Mouse (Mus musculus): Measurements from ENCODE around the gene Cfap77. TPM values are rescaled to one million over a fixed set of nuclear protein-coding genes. Genes with fewer than 3 reads are reported as not detected.

Gene Cfap77
- polyA plus RNA-seq, 1 experiment from 2014 or later = 0.79 TPM

- DNase-seq (ENCODE audit: low spot score) (no peak), ATAC-seq (ENCODE audit: low read depth) (no peak)
- Histone ChIP-seq H3K9ac (ENCODE audit: low read depth, low read length) (no peak overlapping the region), H3K4me3 (ENCODE audit: low read depth, low read length) (no peak overlapping the region), H3K27ac (replicated peaks; ENCODE audit: low read depth, low read length) (no peak overlapping the region), H3K27me3 (replicated peaks; ENCODE audit: control insufficient read depth, insufficient read depth, low read length) (peaks cover 97% of the 10 kb centered on the region), H3K9me3 (ENCODE audit: control insufficient read depth, low read length) (no peaks in the 10 kb centered on the region), H3K36me3 (ENCODE audit: control insufficient read depth, insufficient read depth, low read length) (no peaks in the 10 kb centered on the region), H3K4me2 (ENCODE audit: low read depth, low read length) (no peak overlapping the region), H3K4me1 (ENCODE audit: control insufficient read depth, insufficient read depth, low read length) (no peaks in the 10 kb centered on the region)
- 0% methylated on average over 4 of the region's 4 CpGs for WGBS
Observed at GRCm38 (mm10) chr2:28919001-28919400, 135.9 kb downstream of the Cfap77 start.

- peaks cover 98% of the 10 kb centered on the region for H3K27me3 ChIP-seq (replicated peaks; ENCODE audit: control insufficient read depth, insufficient read depth, low read length)
- H3K9me3 ChIP-seq (ENCODE audit: control insufficient read depth, low read length) = no peaks in the 10 kb centered on the region
- ATAC-seq (ENCODE audit: low read depth) (no peak), DNase-seq (ENCODE audit: low spot score) (no peak)
- peak overlapping the region; percentile 22; the same call in 1 of the 2 replicates for H3K4me3 ChIP-seq (ENCODE audit: low read depth, low read length)
- WGBS = under 1% methylated on average over 46 of the region's 73 CpGs
- no peak overlapping the region for H3K27ac ChIP-seq (replicated peaks; ENCODE audit: low read depth, low read length)
- H3K36me3 ChIP-seq (ENCODE audit: control insufficient read depth, insufficient read depth, low read length) = no peaks in the 10 kb centered on the region
- H3K9ac ChIP-seq (ENCODE audit: low read depth, low read length) = no peak overlapping the region
- H3K4me2 ChIP-seq (ENCODE audit: low read depth, low read length) = peak overlapping the region; percentile 35
- H3K4me1 ChIP-seq (ENCODE audit: control insufficient read depth, insufficient read depth, low read length) = no peaks in the 10 kb centered on the region
Observed at GRCm38 (mm10) chr2:28917518-28918361, 137.1 kb downstream of the Cfap77 start.

DNA sequence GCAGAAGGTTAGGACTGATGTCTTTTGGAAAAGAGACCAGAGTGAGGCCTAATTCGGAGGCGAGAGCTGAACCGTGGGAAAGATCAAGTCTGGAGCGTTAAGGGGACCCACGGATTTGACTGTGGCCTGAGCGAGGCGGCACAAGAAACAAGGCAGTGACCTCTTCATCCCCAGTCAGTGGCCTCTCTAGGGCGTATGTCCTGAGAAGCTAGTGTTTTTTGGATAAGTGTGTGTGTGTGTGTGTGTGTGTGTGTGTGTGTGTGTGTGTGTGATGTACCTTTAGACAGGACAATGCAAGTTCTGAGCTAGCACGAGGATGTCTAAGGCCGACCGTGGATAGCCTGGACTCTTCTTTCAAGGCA is 137.7 kb downstream of the Cfap77 start:
- DNase-seq (ENCODE audit: low spot score) = no peak
- 4% methylated on average over 11 of the region's 11 CpGs for WGBS
- Histone ChIP-seq H3K27me3 (replicated peaks; ENCODE audit: control insufficient read depth, insufficient read depth, low read length) (peaks cover 98% of the 10 kb centered on the region), H3K9ac (ENCODE audit: low read depth, low read length) (no peak overlapping the region), H3K36me3 (ENCODE audit: control insufficient read depth, insufficient read depth, low read length) (no peaks in the 10 kb centered on the region), H3K4me3 (ENCODE audit: low read depth, low read length) (no peak overlapping the region), H3K4me1 (ENCODE audit: control insufficient read depth, insufficient read depth, low read length) (no peaks in the 10 kb centered on the region), H3K4me2 (ENCODE audit: low read depth, low read length) (no peak overlapping the region), H3K27ac (replicated peaks; ENCODE audit: low read depth, low read length) (no peak overlapping the region), H3K9me3 (ENCODE audit: control insufficient read depth, low read length) (no peaks in the 10 kb centered on the region)
- ATAC-seq (ENCODE audit: low read depth) = no peak

GRCm38 (mm10) chr2:28916513-28916865 is 138.4 kb downstream of the Cfap77 start, which contains the start of gene Barhl1:
Gene Barhl1, minus strand, starts transcription at chr2:28916668.
- H3K27me3 ChIP-seq (replicated peaks; ENCODE audit: control insufficient read depth, insufficient read depth, low read length) = peaks cover 98% of the 10 kb centered on the region
- H3K36me3 ChIP-seq (ENCODE audit: control insufficient read depth, insufficient read depth, low read length) = no peaks in the 10 kb centered on the region
- H3K4me2 ChIP-seq (ENCODE audit: low read depth, low read length) = peak within 1 kb of the TSS; percentile 35
- DNase-seq (ENCODE audit: low spot score) (no peak), ATAC-seq (ENCODE audit: low read depth) (no peak)
- H3K9me3 ChIP-seq (ENCODE audit: control insufficient read depth, low read length) = no peaks in the 10 kb centered on the region
- 1% methylated on average over 18 of the region's 18 CpGs for WGBS
- no peaks in the 10 kb centered on the region for H3K4me1 ChIP-seq (ENCODE audit: control insufficient read depth, insufficient read depth, low read length)
- peak within 1 kb of the TSS; percentile 22; the same call in 1 of the 2 replicates for H3K4me3 ChIP-seq (ENCODE audit: low read depth, low read length)
- H3K9ac ChIP-seq (ENCODE audit: low read depth, low read length) = no peak within 1 kb of the TSS
- H3K27ac ChIP-seq (replicated peaks; ENCODE audit: low read depth, low read length) = no peak within 1 kb of the TSS

GRCm38 (mm10) chr2:28915768-28916512 is 138.9 kb downstream of the Cfap77 start:
- H3K9ac ChIP-seq (ENCODE audit: low read depth, low read length) = no peak overlapping the region
- under 1% methylated on average over 39 of the region's 50 CpGs for WGBS
- DNase-seq (ENCODE audit: low spot score) (peak; percentile 74), ATAC-seq (ENCODE audit: low read depth) (peak; percentile 72)
- H3K27me3 ChIP-seq (replicated peaks; ENCODE audit: control insufficient read depth, insufficient read depth, low read length) = peaks cover 98% of the 10 kb centered on the region
- H3K9me3 ChIP-seq (ENCODE audit: control insufficient read depth, low read length) = no peaks in the 10 kb centered on the region
- H3K27ac ChIP-seq (replicated peaks; ENCODE audit: low read depth, low read length) = no peak overlapping the region
- peak overlapping the region; percentile 31 for H3K4me2 ChIP-seq (ENCODE audit: low read depth, low read length)
- H3K36me3 ChIP-seq (ENCODE audit: control insufficient read depth, insufficient read depth, low read length) = no peaks in the 10 kb centered on the region
- no peaks in the 10 kb centered on the region for H3K4me1 ChIP-seq (ENCODE audit: control insufficient read depth, insufficient read depth, low read length)
- H3K4me3 ChIP-seq (ENCODE audit: low read depth, low read length) = 0 out of 2 replicates have a peak overlapping the region, but pooled peaks have one; percentile 6

DNA sequence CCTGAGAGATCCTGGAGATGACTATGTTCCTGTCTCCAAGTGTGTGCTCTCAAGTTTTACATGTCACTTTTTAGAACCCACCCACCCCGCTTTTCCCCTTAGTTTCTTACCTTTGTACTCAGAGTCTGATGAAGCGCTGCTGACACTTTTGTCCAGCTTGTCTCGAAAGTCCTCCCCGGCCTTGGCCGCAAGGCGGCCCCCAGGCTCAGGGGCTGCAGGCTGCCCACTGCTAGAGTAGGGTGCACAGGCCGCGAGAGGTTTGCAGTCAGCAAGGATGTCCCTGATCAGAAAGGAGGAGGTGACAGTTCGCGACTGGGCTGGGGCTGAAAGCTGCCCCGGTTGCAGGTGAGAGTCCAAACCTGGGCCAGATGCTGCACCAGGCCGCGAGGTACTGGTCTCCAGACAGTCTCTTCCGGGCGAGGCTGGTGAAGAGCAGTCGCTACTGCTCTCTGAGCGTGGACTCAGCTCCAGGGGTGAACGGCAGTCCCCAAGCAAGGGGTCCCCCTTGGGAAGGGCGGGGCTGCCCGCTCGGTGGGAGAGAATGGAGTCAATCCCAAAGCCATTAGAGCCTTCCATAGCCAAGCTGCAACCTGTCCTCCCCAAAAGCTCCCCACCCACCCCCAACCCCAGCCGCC is 139.6 kb downstream of the Cfap77 start:
- no peak overlapping the region for H3K27ac ChIP-seq (replicated peaks; ENCODE audit: low read depth, low read length)
- H3K9ac ChIP-seq (ENCODE audit: low read depth, low read length) = no peak overlapping the region
- H3K9me3 ChIP-seq (ENCODE audit: control insufficient read depth, low read length) = no peaks in the 10 kb centered on the region
- no peaks in the 10 kb centered on the region for H3K36me3 ChIP-seq (ENCODE audit: control insufficient read depth, insufficient read depth, low read length)
- H3K27me3 ChIP-seq (replicated peaks; ENCODE audit: control insufficient read depth, insufficient read depth, low read length) = peaks cover 98% of the 10 kb centered on the region
- ATAC-seq (ENCODE audit: low read depth) (no peak), DNase-seq (ENCODE audit: low spot score) (no peak)
- H3K4me1 ChIP-seq (ENCODE audit: control insufficient read depth, insufficient read depth, low read length) = no peaks in the 10 kb centered on the region
- WGBS = 6% methylated on average over 17 of the region's 22 CpGs
- H3K4me2 ChIP-seq (ENCODE audit: low read depth, low read length) = no peak overlapping the region
- no peak overlapping the region for H3K4me3 ChIP-seq (ENCODE audit: low read depth, low read length)

DNA sequence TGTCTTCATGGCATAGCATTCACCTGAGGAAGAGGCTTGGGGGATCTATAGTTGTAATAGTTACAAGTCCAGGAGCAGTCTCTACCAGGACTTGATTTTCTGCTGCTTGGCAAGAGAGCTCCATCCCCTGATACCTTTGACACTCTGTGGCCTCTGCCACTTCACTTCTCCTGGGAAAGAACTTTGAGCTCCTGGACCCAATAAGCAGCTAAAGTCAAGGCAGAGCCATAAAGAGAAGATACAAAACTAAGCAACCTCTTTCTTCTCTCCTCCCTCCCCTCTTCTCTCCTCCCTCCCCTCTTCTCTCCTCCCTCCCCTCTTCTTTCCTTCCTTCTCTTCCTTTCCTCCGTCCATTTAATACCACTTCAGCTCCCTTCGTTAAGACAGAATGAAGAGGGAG is 140.7 kb downstream of the Cfap77 start:
- DNase-seq (ENCODE audit: low spot score) (no peak), ATAC-seq (ENCODE audit: low read depth) (no peak)
- Histone ChIP-seq H3K27ac (replicated peaks; ENCODE audit: low read depth, low read length) (no peak overlapping the region), H3K4me1 (ENCODE audit: control insufficient read depth, insufficient read depth, low read length) (no peaks in the 10 kb centered on the region), H3K4me3 (ENCODE audit: low read depth, low read length) (no peak overlapping the region), H3K4me2 (ENCODE audit: low read depth, low read length) (no peak overlapping the region), H3K27me3 (replicated peaks; ENCODE audit: control insufficient read depth, insufficient read depth, low read length) (peaks cover 100% of the 10 kb centered on the region), H3K9me3 (ENCODE audit: control insufficient read depth, low read length) (no peaks in the 10 kb centered on the region), H3K9ac (ENCODE audit: low read depth, low read length) (no peak overlapping the region), H3K36me3 (ENCODE audit: control insufficient read depth, insufficient read depth, low read length) (no peaks in the 10 kb centered on the region)
- WGBS = 0% methylated on average over 2 of the region's 2 CpGs

DNA sequence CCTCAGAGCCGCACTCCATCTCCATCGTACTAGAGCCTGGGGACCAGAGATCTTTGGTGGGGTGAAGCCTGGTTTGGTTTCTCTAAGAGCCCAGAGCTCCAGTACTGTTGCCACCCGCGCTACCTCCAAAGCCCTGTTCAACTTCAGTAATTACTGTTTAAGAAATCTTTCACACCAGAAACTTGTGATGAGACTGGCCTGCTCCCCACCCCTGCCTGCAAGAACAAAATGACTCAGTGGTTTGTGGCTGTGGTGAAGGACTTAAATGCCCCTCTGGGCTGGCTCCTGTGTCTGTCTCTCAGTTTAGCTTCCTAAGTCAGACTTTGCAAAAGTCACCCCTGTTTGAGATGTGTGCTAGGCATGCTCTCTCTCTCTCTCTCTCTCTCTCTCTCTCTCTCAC is 141.9 kb downstream of the Cfap77 start:
- Histone ChIP-seq H3K4me3 (ENCODE audit: low read depth, low read length) (no peak overlapping the region), H3K4me2 (ENCODE audit: low read depth, low read length) (no peak overlapping the region), H3K9ac (ENCODE audit: low read depth, low read length) (no peak overlapping the region), H3K36me3 (ENCODE audit: control insufficient read depth, insufficient read depth, low read length) (no peaks in the 10 kb centered on the region), H3K27me3 (replicated peaks; ENCODE audit: control insufficient read depth, insufficient read depth, low read length) (peaks cover 100% of the 10 kb centered on the region), H3K4me1 (ENCODE audit: control insufficient read depth, insufficient read depth, low read length) (peaks cover 6% of the 10 kb centered on the region; the same call in 1 of the 2 replicates), H3K9me3 (ENCODE audit: control insufficient read depth, low read length) (no peaks in the 10 kb centered on the region), H3K27ac (replicated peaks; ENCODE audit: low read depth, low read length) (no peak overlapping the region)
- DNase-seq (ENCODE audit: low spot score) = no peak
- WGBS = 4% methylated on average over 4 of the region's 4 CpGs
- no peak for ATAC-seq (ENCODE audit: low read depth)

Measured in embryonic facial prominence, embryonic 14.5 days (tissue).